Mouse (Mus musculus): ENCODE measurements around the gene Vps18.

Gene Vps18

DNA sequence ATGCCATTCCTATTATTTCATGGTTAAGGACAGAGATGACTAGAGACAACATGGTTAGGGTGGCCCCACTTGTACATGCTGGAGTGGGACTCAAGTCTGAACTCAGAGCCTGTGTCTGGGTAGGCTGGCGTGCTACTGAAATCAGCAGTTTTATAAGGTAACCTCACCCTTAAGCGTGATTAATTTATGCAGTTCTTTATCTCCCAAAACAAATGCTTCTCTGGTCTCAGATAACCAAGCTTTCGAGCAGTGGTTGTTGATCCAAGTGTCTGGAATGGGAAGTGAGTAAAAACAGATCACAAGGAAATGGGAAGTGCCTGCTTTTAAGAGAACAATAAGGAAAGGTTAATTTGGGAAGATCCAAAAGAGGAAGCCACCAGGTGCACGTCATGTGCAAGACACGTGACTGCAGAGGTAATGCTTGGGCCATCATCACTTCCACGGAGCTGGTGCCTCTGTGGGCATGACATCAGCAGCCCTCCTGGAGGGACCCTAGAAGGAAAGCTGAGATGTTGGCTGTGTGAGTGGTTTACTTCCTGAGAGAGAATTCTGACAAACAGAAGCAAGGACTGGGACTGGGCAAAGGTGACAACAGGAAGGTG is 56.1 kb downstream of the Vps18 start:
- no peak for DNase-seq (ENCODE audit: low spot score)
